Mouse (Mus musculus): Measurements from ENCODE around the gene Slc45a2. TPM values are rescaled to one million over a fixed set of nuclear protein-coding genes. Genes with fewer than 3 reads are reported as not detected.
A peak's percentile ranks its signal among the peaks of the same experiment; 100 is the strongest.

The Slc45a2 gene
- total and polyA plus RNA-seq, 2 experiments from 2014 or later, result 0.10 TPM; not detected in 1

- Histone ChIP-seq H3K4me3 (ENCODE audit: low read depth, low read length) (peak overlapping the region; percentile 24), H3K9me3 (ENCODE audit: low read length) (no peaks in the 10 kb centered on the region), H3K36me3 (ENCODE audit: insufficient read depth) (no peaks in the 10 kb centered on the region), H3K27me3 (ENCODE audit: insufficient read depth, low read length) (no peaks in the 10 kb centered on the region), H3K4me2 (ENCODE audit: low read depth) (peak overlapping the region; percentile 48), H3K4me1 (ENCODE audit: insufficient read depth) (peaks cover 10% of the 10 kb centered on the region; the same call in 1 of the 2 replicates), H3K27ac (ENCODE audit: low read depth, low read length) (no peak overlapping the region), H3K9ac (no peak overlapping the region)
- DNase-seq, result peak; percentile 24
- ATAC-seq, result no peak
- TF ChIP-seq CTCF (IDR thresholded peaks at IDR 0.05; ENCODE audit: low read depth), result no peak
- 10% methylated on average over 9 of the region's 9 CpGs for WGBS
Observed at GRCm38 (mm10) chr15:11065528-11066171, 65.1 kb downstream of the Slc45a2 start.

- H3K4me1 ChIP-seq (ENCODE audit: insufficient read depth), result peaks cover 10% of the 10 kb centered on the region; the same call in 1 of the 2 replicates
Observed at GRCm38 (mm10) chr15:11066299-11066698, 65.8 kb downstream of the Slc45a2 start.

GRCm38 (mm10) chr15:11067891-11068290, 67.4 kb downstream of the Slc45a2 start:
- Histone ChIP-seq H3K4me1 (ENCODE audit: insufficient read depth) (peaks cover 10% of the 10 kb centered on the region; the same call in 1 of the 2 replicates), H3K9ac (no peak overlapping the region), H3K9me3 (ENCODE audit: low read length) (no peaks in the 10 kb centered on the region), H3K36me3 (ENCODE audit: insufficient read depth) (no peaks in the 10 kb centered on the region), H3K27me3 (ENCODE audit: insufficient read depth, low read length) (no peaks in the 10 kb centered on the region), H3K4me3 (ENCODE audit: low read depth, low read length) (no peak overlapping the region), H3K4me2 (ENCODE audit: low read depth) (no peak overlapping the region), H3K27ac (ENCODE audit: low read depth, low read length) (no peak overlapping the region)
- ATAC-seq (no peak), DNase-seq (no peak)
- WGBS, result 88% methylated on average over 7 of the region's 7 CpGs
- no peak for TF ChIP-seq CTCF (IDR thresholded peaks at IDR 0.05; ENCODE audit: low read depth)

More at GRCm38 (mm10) chr15:11066299-11066698, 65.8 kb downstream of the Slc45a2 start:
- TF ChIP-seq CTCF (IDR thresholded peaks at IDR 0.05; ENCODE audit: low read depth), result no peak
- no peak for ATAC-seq
- peak; percentile 7 for DNase-seq
- H3K36me3 ChIP-seq (ENCODE audit: insufficient read depth), result no peaks in the 10 kb centered on the region
- peak overlapping the region; percentile 48 for H3K4me2 ChIP-seq (ENCODE audit: low read depth)
- H3K9me3 ChIP-seq (ENCODE audit: low read length), result no peaks in the 10 kb centered on the region
- no peak overlapping the region for H3K27ac ChIP-seq (ENCODE audit: low read depth, low read length)
- WGBS, result 11% methylated on average over 5 of the region's 5 CpGs
- H3K27me3 ChIP-seq (ENCODE audit: insufficient read depth, low read length), result no peaks in the 10 kb centered on the region
- H3K4me3 ChIP-seq (ENCODE audit: low read depth, low read length), result peak overlapping the region; percentile 24; the same call in 1 of the 2 replicates
- no peak overlapping the region for H3K9ac ChIP-seq

- Histone ChIP-seq H3K9ac (no peak overlapping the region), H3K27ac (ENCODE audit: low read depth, low read length) (no peak overlapping the region), H3K27me3 (ENCODE audit: insufficient read depth, low read length) (no peaks in the 10 kb centered on the region), H3K4me3 (ENCODE audit: low read depth, low read length) (no peak overlapping the region), H3K4me1 (ENCODE audit: insufficient read depth) (no peaks in the 10 kb centered on the region), H3K9me3 (ENCODE audit: low read length) (no peaks in the 10 kb centered on the region), H3K36me3 (ENCODE audit: insufficient read depth) (no peaks in the 10 kb centered on the region), H3K4me2 (ENCODE audit: low read depth) (no peak overlapping the region)
- no peak for ATAC-seq
- no peak for TF ChIP-seq CTCF (IDR thresholded peaks at IDR 0.05; ENCODE audit: low read depth)
- no peak for DNase-seq
- WGBS, result 83% methylated on average over 3 of the region's 3 CpGs
Observed at GRCm38 (mm10) chr15:11075726-11076361, 75.3 kb downstream of the Slc45a2 start.

Other genes starting within 250 kb of the Slc45a2 start
- gene C1qtnf3, start 48.4 kb upstream of the Slc45a2 start, total RNA-seq (2014; rRNA removed), result 0.85 and 3.0 TPM in 2 replicates
- 0.36 and 0.56 TPM in 2 replicates for gene C1qtnf3, start 48.4 kb upstream of the Slc45a2 start, polyA plus RNA-seq (2015; fragmentation: Nextera tagmentation; extraction: Ambion mirVana)
- gene Amacr, start 19.0 kb upstream of the Slc45a2 start, total RNA-seq (2014; rRNA removed), result 7.7 and 10.6 TPM in 2 replicates
- gene Amacr, start 19.0 kb upstream of the Slc45a2 start, polyA plus RNA-seq (2015; fragmentation: Nextera tagmentation; extraction: Ambion mirVana), result 7.7 and 10.3 TPM in 2 replicates
- 3.8 and 5.3 TPM in 2 replicates for gene Rxfp3, start 37.3 kb downstream of the Slc45a2 start, total RNA-seq (2014; rRNA removed)
- gene Rxfp3, start 37.3 kb downstream of the Slc45a2 start, polyA plus RNA-seq (2015; fragmentation: Nextera tagmentation; extraction: Ambion mirVana), result 1.4 and 3.7 TPM in 2 replicates
- 4.0 and 5.4 TPM in 2 replicates for gene Adamts12, start 64.1 kb downstream of the Slc45a2 start, total RNA-seq (2014; rRNA removed)
- 0.34 and 0.58 TPM in 2 replicates for gene Adamts12, start 64.1 kb downstream of the Slc45a2 start, polyA plus RNA-seq (2015; fragmentation: Nextera tagmentation; extraction: Ambion mirVana)